Mouse (Mus musculus) left cerebral cortex, postnatal 4 days (tissue): ENCODE data around the gene Gpr161. TPM values are rescaled to one million over a fixed set of nuclear protein-coding genes. Genes with fewer than 3 reads are reported as not detected.

Experiments used
- total RNA-seq, 2 experiments: library from RNA; stranded (reverse); gene quantifications; 2 replicates each; pipeline ENCODE4 v1.2.3; 2021

Gene Gpr161
- total RNA-seq, 2 experiments from 2014 or later, result 53.8 to 56.9 TPM

Other genes with a start within 250 kb of the Gpr161 start
- not detected for gene Tbx19, start 135.0 kb upstream of the Gpr161 start, total RNA-seq
- gene Sft2d2, start 101.4 kb upstream of the Gpr161 start, total RNA-seq, result 1 to 10 TPM; 5.4 to 5.9 TPM
- gene Tiprl, start 58.8 kb upstream of the Gpr161 start, total RNA-seq, result 10 to 100 TPM; 82.9 to 87.0 TPM
- 10 to 100 TPM; 60.7 to 62.6 TPM for gene Dcaf6, start 164.7 kb downstream of the Gpr161 start, total RNA-seq
- gene Mpc2, start 164.8 kb downstream of the Gpr161 start, total RNA-seq, result 100 to 1,000 TPM; 107 to 109 TPM
- under 1 TPM in 1 of 2 experiments, not detected in 1; 0.18 TPM for gene Adcy10, start 189.4 kb downstream of the Gpr161 start, total RNA-seq